9 mouse cellular contexts compared by ENCODE assay signal in the genomic region with DNA sequence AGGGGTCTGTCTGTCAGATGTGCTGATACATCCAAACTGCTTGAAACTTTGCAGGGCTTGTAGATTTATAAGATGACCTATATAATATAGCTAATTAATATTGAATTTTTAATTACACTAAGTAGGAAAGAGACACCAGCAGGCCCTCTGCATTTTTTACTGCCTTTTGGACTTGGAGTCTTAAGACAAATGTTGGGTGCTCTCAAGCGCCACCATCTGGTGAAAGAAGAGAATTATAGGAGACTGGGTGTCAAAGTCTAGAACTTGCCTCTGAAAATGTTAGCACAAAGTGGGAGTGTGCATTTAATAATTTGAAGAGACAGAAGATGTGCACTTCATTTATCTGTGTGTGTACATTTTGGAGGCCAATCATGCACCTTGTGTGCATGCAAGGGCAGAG.
DNase-seq lines count a peak whose midpoint lies in the region; ATAC-seq and TF ChIP-seq lines count a peak whose summit lies in the region.
"Had no signal": no experiment of that assay in that cellular context is flagged by ENCODE, and none has a peak within 500 bp of the region (broad histone marks: within the 10 kb centered on the region; RNA-seq: fewer than 3 reads in every experiment).

No protein-coding gene starts in this region.

- H3K27ac ChIP-seq in heart, embryonic 12.5 days (ENCODE audit: poor library complexity, severe bottlenecking), result 0 out of 2 replicates have a peak overlapping the region, but pooled peaks have one; percentile 47
- no peak overlapping the region for H3K27ac ChIP-seq in heart, embryonic 11.5 days (ENCODE audit: low read depth, low read length)
- H3K27ac ChIP-seq in stomach, postnatal 0 days (replicated peaks), result no peak overlapping the region
- H3K27ac ChIP-seq: midbrain, embryonic 12.5 days had no signal

- H3K9ac ChIP-seq in heart, embryonic 12.5 days, result no peak overlapping the region; the same call in 1 of the 2 replicates
- no peak overlapping the region for H3K9ac ChIP-seq in heart, embryonic 11.5 days (ENCODE audit: low read depth, low read length)
- no peak overlapping the region for H3K9ac ChIP-seq in stomach, postnatal 0 days (ENCODE audit: low read length)
- H3K9ac ChIP-seq: midbrain, embryonic 12.5 days had no signal

- TF ChIP-seq CTCF in stomach, postnatal 0 days (IDR thresholded peaks at IDR 0.05; ENCODE audit: low read depth), result peak; percentile 78

- H3K27me3 ChIP-seq in heart, embryonic 12.5 days (replicated peaks), result no peaks in the 10 kb centered on the region
- no peaks in the 10 kb centered on the region for H3K27me3 ChIP-seq in heart, embryonic 11.5 days (ENCODE audit: control insufficient read depth, insufficient read depth, low read length)
- H3K27me3 ChIP-seq in stomach, postnatal 0 days (ENCODE audit: control insufficient read depth, insufficient read depth, low read length), result no peaks in the 10 kb centered on the region
- H3K27me3 ChIP-seq: midbrain, embryonic 12.5 days had no signal

- no peak overlapping the region for H3K4me3 ChIP-seq in heart, embryonic 12.5 days
- no peak overlapping the region for H3K4me3 ChIP-seq in heart, embryonic 11.5 days (ENCODE audit: low read depth, low read length)
- no peak overlapping the region for H3K4me3 ChIP-seq in stomach, postnatal 0 days (ENCODE audit: low read depth, low read length)
- H3K4me3 ChIP-seq: midbrain, embryonic 12.5 days had no signal

- H3K36me3 ChIP-seq in heart, embryonic 12.5 days, result peaks cover 96% of the 10 kb centered on the region
- H3K36me3 ChIP-seq in heart, embryonic 11.5 days (ENCODE audit: control insufficient read depth, insufficient read depth, low read length), result peaks cover 46% of the 10 kb centered on the region
- H3K36me3 ChIP-seq in stomach, postnatal 0 days (ENCODE audit: control insufficient read depth, insufficient read depth, low read length), result peaks cover 7% of the 10 kb centered on the region; the same call in 1 of the 2 replicates
- H3K36me3 ChIP-seq: midbrain, embryonic 12.5 days had no signal

- peaks cover 28% of the 10 kb centered on the region for H3K4me1 ChIP-seq in heart, embryonic 12.5 days (replicated peaks)
- peaks cover 14% of the 10 kb centered on the region for H3K4me1 ChIP-seq in heart, embryonic 11.5 days (ENCODE audit: control insufficient read depth, insufficient read depth, low read length)
- H3K4me1 ChIP-seq in stomach, postnatal 0 days (replicated peaks; ENCODE audit: control insufficient read depth, insufficient read depth), result no peaks in the 10 kb centered on the region
- H3K4me1 ChIP-seq: midbrain, embryonic 12.5 days had no signal

- no peak overlapping the region for H3K4me2 ChIP-seq in heart, embryonic 12.5 days
- H3K4me2 ChIP-seq in heart, embryonic 11.5 days, result no peak overlapping the region
- H3K4me2 ChIP-seq in stomach, postnatal 0 days (replicated peaks; ENCODE audit: low read depth), result no peak overlapping the region
- H3K4me2 ChIP-seq: midbrain, embryonic 12.5 days had no signal

- no peaks in the 10 kb centered on the region for H3K9me3 ChIP-seq in heart, embryonic 12.5 days (replicated peaks)
- no peaks in the 10 kb centered on the region for H3K9me3 ChIP-seq in heart, embryonic 11.5 days (replicated peaks; ENCODE audit: control insufficient read depth, low read length)
- no peaks in the 10 kb centered on the region for H3K9me3 ChIP-seq in stomach, postnatal 0 days (ENCODE audit: control insufficient read depth, low read length)
- H3K9me3 ChIP-seq: midbrain, embryonic 12.5 days had no signal

- ATAC-seq in heart, embryonic 12.5 days (ENCODE audit: insufficient number of reproducible peaks, low FRiP score), result no peak
- no peak for ATAC-seq in heart, embryonic 11.5 days (replicated peaks; ENCODE audit: insufficient number of reproducible peaks, low FRiP score, low TSS enrichment)
- no peak for ATAC-seq in stomach, postnatal 0 days (ENCODE audit: low FRiP score, low TSS enrichment)

- 12% methylated on average over 1 of the region's 1 CpGs for WGBS in heart, embryonic 12.5 days
- WGBS in heart, embryonic 11.5 days (ENCODE audit: insufficient replicate concordance), result 13% methylated on average over 1 of the region's 1 CpGs
- WGBS in stomach, postnatal 0 days, result 21% methylated on average over 1 of the region's 1 CpGs

- no peak for TF ChIP-seq EP300 in stomach, postnatal 0 days (optimal IDR thresholded peaks at IDR 0.05)

- DNase-seq in urinary bladder, postnatal 25 days (ENCODE audit: low spot score), result peak; percentile 40
- DNase-seq in urinary bladder, postnatal 4 days (ENCODE audit: low spot score in 2 of 2), result no peak
- peak; percentile 58 to 70 for DNase-seq in cerebellum, postnatal 25 days
- DNase-seq in kidney, postnatal 25 days, result peak; percentile 54 to 67
- peak; percentile 49 for DNase-seq in stomach, postnatal 0 days (ENCODE audit: low spot score)
- DNase-seq in testis, postnatal 14 days (ENCODE audit: low spot score), result no peak

Comparison
In these comparisons a context has a peak if more than half of its experiments do, and no peak if none do; other contexts are left out.
1. DNase-seq: peak in urinary bladder, postnatal 25 days (single experiment), cerebellum, postnatal 25 days (2 of 2), kidney, postnatal 25 days (2 of 2) and stomach, postnatal 0 days (single experiment); none in urinary bladder, postnatal 4 days (0 of 2) and testis, postnatal 14 days (single experiment).